Mouse (Mus musculus) olfactory bulb, adult 2 months (tissue): Measurements from ENCODE around the gene Cdc40. TPM values are rescaled to one million over a fixed set of nuclear protein-coding genes. Genes with fewer than 3 reads are reported as not detected.
"Not testable (repeated sequence)": the region's sequence is repeated elsewhere in the genome, so short reads cannot be mapped to it uniquely, and the experiment has no call there.

Experiments
- H3K27ac ChIP-seq: fragments of 200-500 bp; 2 replicates; pipeline ENCODE4 v1.5.1; 2012; ENCODE audit warnings: low read depth, low read length; ENCODE audit not compliant: insufficient read depth
- H3K4me1 ChIP-seq: fragments of 200-500 bp; 2 replicates; pipeline ENCODE4 v1.6.1; 2012; ENCODE audit warnings: low read length; ENCODE audit not compliant: control insufficient read depth, insufficient read depth
- H3K4me3 ChIP-seq: fragments of 200-500 bp; 2 replicates; pipeline ENCODE4 v1.5.1; 2012; ENCODE audit warnings: mild to moderate bottlenecking, low read depth, low read length, moderate library complexity; ENCODE audit not compliant: insufficient read depth
- CTCF ChIP-seq: fragments of 200-500 bp; IDR thresholded peaks from 2 replicates; pipeline ENCODE4 v1.5.1; 2012; ENCODE audit warnings: low read depth, mild to moderate bottlenecking, low read length, moderate library complexity; ENCODE audit not compliant: insufficient read depth
- POLR2A ChIP-seq: fragments of 200-500 bp; IDR thresholded peaks from 2 replicates; pipeline ENCODE4 v1.6.1; 2012; ENCODE audit warnings: mild to moderate bottlenecking, low read depth, low read length, moderate library complexity; ENCODE audit not compliant: insufficient read depth
- WGBS: fragments of 180-500 bp; shearing (Covaris S2); methylation state at CpG from one replicate; pipeline ENCODE4 v1.1.7; 2018; 5-methylcytosine and 5-hydroxymethylcytosine counted together
- polyA plus RNA-seq: library from polyadenylated mRNA; stranded (reverse); fragments of >200 nt; gene quantifications from 2 replicates; pipeline ENCODE4 v1.2.4, GENCODE M21; 2012; ENCODE audit warnings: low replicate concordance; ENCODE audit not compliant: missing spikeins, insufficient read depth, insufficient read length

Gene Cdc40
- polyA plus RNA-seq, 1 experiment = not detected

- Histone ChIP-seq H3K4me3 (no peak overlapping the region), H3K4me1 (no peaks in the 10 kb centered on the region), H3K27ac (no peak overlapping the region)
- no peak for TF ChIP-seq CTCF
- no peak for TF ChIP-seq POLR2A
- WGBS = 77% methylated on average over 4 of the region's 4 CpGs
Observed at GRCm38 (mm10) chr10:40813627-40814026, 69.5 kb downstream of the Cdc40 start.

- not testable (repeated sequence) for H3K4me1 ChIP-seq, H3K27ac ChIP-seq, H3K4me3 ChIP-seq
- WGBS = 57% methylated on average over 5 of the region's 5 CpGs
Observed at GRCm38 (mm10) chr10:40809411-40809910, 73.7 kb downstream of the Cdc40 start.

GRCm38 (mm10) chr10:40806221-40806620, 76.9 kb downstream of the Cdc40 start:
- H3K27ac ChIP-seq = no peak overlapping the region
- H3K4me3 ChIP-seq = no peak overlapping the region
- 88% methylated on average over 4 of the region's 4 CpGs for WGBS
- TF ChIP-seq CTCF (no peak), POLR2A (no peak)
- no peaks in the 10 kb centered on the region for H3K4me1 ChIP-seq

GRCm38 (mm10) chr10:40805221-40805620, 77.9 kb downstream of the Cdc40 start:
- H3K27ac ChIP-seq = no peak overlapping the region
- H3K4me3 ChIP-seq = no peak overlapping the region
- WGBS = 63% methylated on average over 1 of the region's 1 CpGs
- no peaks in the 10 kb centered on the region for H3K4me1 ChIP-seq
- TF ChIP-seq POLR2A (no peak), CTCF (no peak)

- H3K4me3 ChIP-seq = no peak overlapping the region
- no peak overlapping the region for H3K27ac ChIP-seq
- no peak for TF ChIP-seq POLR2A
- no peak for TF ChIP-seq CTCF
- H3K4me1 ChIP-seq = no peaks in the 10 kb centered on the region
- 87% methylated on average over 3 of the region's 3 CpGs for WGBS
Observed at GRCm38 (mm10) chr10:40792115-40792514, 91.0 kb downstream of the Cdc40 start.

GRCm38 (mm10) chr10:40790406-40790805, 92.7 kb downstream of the Cdc40 start:
- Histone ChIP-seq H3K27ac (no peak overlapping the region), H3K4me3 (no peak overlapping the region), H3K4me1 (no peaks in the 10 kb centered on the region)
- WGBS = 75% methylated on average over 3 of the region's 3 CpGs
- TF ChIP-seq CTCF = no peak
- no peak for TF ChIP-seq POLR2A

Other genes with a start within 250 kb of the Cdc40 start
- gene Mettl24, start 200.0 kb downstream of the Cdc40 start, polyA plus RNA-seq = not detected in 2 replicates
- gene Wasf1, start 164 bp upstream of the Cdc40 start, polyA plus RNA-seq = not detected in 2 replicates
- not detected in 2 replicates for gene Gpr6, start 189.0 kb upstream of the Cdc40 start, polyA plus RNA-seq